Mouse (Mus musculus): Measurements from ENCODE around the gene Gm10097.

The Gm10097 gene

GRCm38 (mm10) chr10:5068676-5069265, at the start of gene Gm10097:
Gene Gm10097 (plus strand): TSS chr10:5069192.
- no peak for DNase-seq

- no peak for DNase-seq
Observed at GRCm38 (mm10) chr10:5025906-5026305, 43.1 kb upstream of the Gm10097 start.

- DNase-seq: no peak
Observed at GRCm38 (mm10) chr10:5027208-5027607, 41.8 kb upstream of the Gm10097 start.

GRCm38 (mm10) chr10:5028301-5028700, 40.7 kb upstream of the Gm10097 start:
- no peak for DNase-seq

- no peak for DNase-seq
Observed at GRCm38 (mm10) chr10:5029161-5029560, 39.8 kb upstream of the Gm10097 start.

GRCm38 (mm10) chr10:5029883-5030282, 39.1 kb upstream of the Gm10097 start:
- DNase-seq: no peak

- no peak for DNase-seq
Observed at GRCm38 (mm10) chr10:5032192-5033048, 36.6 kb upstream of the Gm10097 start.

GRCm38 (mm10) chr10:5041254-5041653, 27.7 kb upstream of the Gm10097 start:
- no peak for DNase-seq

- DNase-seq: no peak
Observed at GRCm38 (mm10) chr10:5044481-5044880, 24.5 kb upstream of the Gm10097 start.

- no peak for DNase-seq
Observed at GRCm38 (mm10) chr10:5045213-5045612, 23.8 kb upstream of the Gm10097 start.

- DNase-seq: no peak
Observed at GRCm38 (mm10) chr10:5045671-5046070, 23.3 kb upstream of the Gm10097 start.

GRCm38 (mm10) chr10:5056243-5056735, 12.7 kb upstream of the Gm10097 start:
- DNase-seq: no peak

- DNase-seq: no peak
Observed at GRCm38 (mm10) chr10:5056940-5057339, 12.1 kb upstream of the Gm10097 start.

GRCm38 (mm10) chr10:5057661-5058060, 11.3 kb upstream of the Gm10097 start:
- no peak for DNase-seq

- no peak for DNase-seq
Observed at GRCm38 (mm10) chr10:5058876-5059275, 10.1 kb upstream of the Gm10097 start.

GRCm38 (mm10) chr10:5059983-5060382, 9.0 kb upstream of the Gm10097 start:
- no peak for DNase-seq

- DNase-seq: no peak
Observed at GRCm38 (mm10) chr10:5067113-5067512, 1.9 kb upstream of the Gm10097 start.

- no peak for DNase-seq
Observed at GRCm38 (mm10) chr10:5070168-5070940, 1.4 kb downstream of the Gm10097 start.

- no peak for DNase-seq
Observed at GRCm38 (mm10) chr10:5070941-5071231, 1.9 kb downstream of the Gm10097 start.

GRCm38 (mm10) chr10:5072054-5072453, 3.1 kb downstream of the Gm10097 start:
- no peak for DNase-seq

- no peak for DNase-seq
Observed at GRCm38 (mm10) chr10:5075724-5076123, 6.7 kb downstream of the Gm10097 start.

- DNase-seq: no peak
Observed at GRCm38 (mm10) chr10:5079945-5080468, 11.0 kb downstream of the Gm10097 start.

- no peak for DNase-seq
Observed at GRCm38 (mm10) chr10:5083716-5084115, 14.7 kb downstream of the Gm10097 start.

Measured in spleen, adult 18-20 months (tissue).